Mouse (Mus musculus): ENCODE data around the gene Cspg5. TPM values are rescaled to one million over a fixed set of nuclear protein-coding genes. Genes with fewer than 3 reads are reported as not detected.
A peak's percentile ranks its signal among the peaks of the same experiment; 100 is the strongest.

Gene Cspg5
- polyA plus RNA-seq, 1 experiment from 2014 or later, result 3.1 TPM

DNA sequence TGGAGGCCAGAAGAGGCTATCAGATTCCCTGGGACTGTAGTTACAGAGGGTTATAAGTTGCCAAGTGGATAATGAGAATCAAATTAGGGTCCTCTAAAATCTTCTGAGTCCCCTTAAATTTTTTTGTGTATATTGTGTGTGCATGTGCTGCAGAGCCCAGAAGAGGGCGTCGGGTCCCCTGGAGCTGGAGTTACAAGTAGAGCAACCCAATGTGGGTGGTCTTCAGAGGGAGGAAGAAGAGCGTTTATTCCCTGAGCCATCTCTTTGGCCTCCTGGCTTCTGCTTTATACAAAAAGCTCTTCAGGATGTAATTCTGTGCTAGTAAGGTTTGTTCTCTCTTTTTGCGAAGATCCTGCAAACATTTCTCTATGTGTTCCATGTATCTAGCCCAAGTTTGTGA is 60.9 kb downstream of the Cspg5 start:
- ATAC-seq (replicated peaks; ENCODE audit: insufficient number of reproducible peaks, low FRiP score, low TSS enrichment, low read depth), result no peak
- WGBS, result 2% methylated on average over 4 of the region's 4 CpGs
- Histone ChIP-seq H3K9ac (replicated peaks; ENCODE audit: low read length) (peak overlapping the region; percentile 80), H3K36me3 (replicated peaks; ENCODE audit: control insufficient read depth, insufficient read depth, low read depth, low read length) (no peaks in the 10 kb centered on the region), H3K27ac (replicated peaks; ENCODE audit: low read depth, low read length) (peak overlapping the region; percentile 77), H3K4me3 (ENCODE audit: low read depth, low read length) (peak overlapping the region; percentile 52), H3K4me1 (ENCODE audit: control insufficient read depth, insufficient read depth, low read length) (no peaks in the 10 kb centered on the region), H3K4me2 (ENCODE audit: low read depth, low read length) (peak overlapping the region; percentile 53), H3K9me3 (replicated peaks; ENCODE audit: control insufficient read depth, low read length) (no peaks in the 10 kb centered on the region), H3K27me3 (ENCODE audit: control insufficient read depth, insufficient read depth, low read length) (no peaks in the 10 kb centered on the region)
- peak; percentile 74 for DNase-seq (ENCODE audit: low spot score)

DNA sequence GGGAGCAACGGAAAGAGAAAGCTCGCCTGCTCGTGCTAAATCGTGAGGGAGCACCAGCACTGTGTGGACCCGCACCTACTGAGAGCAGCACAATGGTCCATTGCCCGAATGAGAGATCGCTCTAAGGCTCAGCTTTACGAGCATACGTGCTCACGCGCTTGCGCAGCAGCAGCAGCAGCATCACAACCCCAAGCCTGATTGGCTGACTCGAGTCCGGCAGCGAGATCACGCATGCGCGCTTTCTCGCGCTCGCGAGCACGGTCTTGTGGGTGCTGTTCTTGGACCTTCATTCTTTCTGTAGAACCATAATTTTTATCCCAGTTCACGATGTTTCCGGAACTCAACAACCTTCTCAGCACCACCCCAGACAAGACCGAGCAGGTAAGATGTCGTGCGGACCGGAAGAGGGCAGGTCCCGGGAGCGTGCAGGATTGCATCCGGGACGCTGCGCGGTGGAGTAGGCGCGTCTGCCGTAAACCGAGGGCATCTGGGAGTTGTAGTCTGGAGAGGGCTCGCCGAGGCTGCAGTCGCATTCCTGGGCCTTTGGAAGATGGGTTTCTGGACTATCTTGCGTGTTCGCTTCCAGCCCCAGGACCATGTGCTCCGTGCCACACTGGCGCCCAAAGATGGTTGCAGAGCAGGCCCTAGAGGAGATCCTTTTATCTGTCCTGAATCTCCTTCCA is 61.5 kb downstream of the Cspg5 start, which contains the start of gene Elp6:
TSS of gene Elp6 (plus strand) at position 205 of the 683 bp plus-strand sequence.
- Histone ChIP-seq H3K4me3 (ENCODE audit: low read depth, low read length) (peak within 1 kb of the TSS; percentile 52), H3K4me2 (ENCODE audit: low read depth, low read length) (peak within 1 kb of the TSS; percentile 59), H3K36me3 (replicated peaks; ENCODE audit: control insufficient read depth, insufficient read depth, low read depth, low read length) (no peaks in the 10 kb centered on the region), H3K9me3 (replicated peaks; ENCODE audit: control insufficient read depth, low read length) (no peaks in the 10 kb centered on the region), H3K4me1 (ENCODE audit: control insufficient read depth, insufficient read depth, low read length) (no peaks in the 10 kb centered on the region), H3K9ac (replicated peaks; ENCODE audit: low read length) (peak within 1 kb of the TSS; percentile 80), H3K27me3 (ENCODE audit: control insufficient read depth, insufficient read depth, low read length) (no peaks in the 10 kb centered on the region), H3K27ac (replicated peaks; ENCODE audit: low read depth, low read length) (peak within 1 kb of the TSS; percentile 77)
- DNase-seq (ENCODE audit: low spot score), result peak; percentile 94
- peak; percentile 97 for ATAC-seq (replicated peaks; ENCODE audit: insufficient number of reproducible peaks, low FRiP score, low TSS enrichment, low read depth)
- WGBS, result under 1% methylated on average over 46 of the region's 46 CpGs

DNA sequence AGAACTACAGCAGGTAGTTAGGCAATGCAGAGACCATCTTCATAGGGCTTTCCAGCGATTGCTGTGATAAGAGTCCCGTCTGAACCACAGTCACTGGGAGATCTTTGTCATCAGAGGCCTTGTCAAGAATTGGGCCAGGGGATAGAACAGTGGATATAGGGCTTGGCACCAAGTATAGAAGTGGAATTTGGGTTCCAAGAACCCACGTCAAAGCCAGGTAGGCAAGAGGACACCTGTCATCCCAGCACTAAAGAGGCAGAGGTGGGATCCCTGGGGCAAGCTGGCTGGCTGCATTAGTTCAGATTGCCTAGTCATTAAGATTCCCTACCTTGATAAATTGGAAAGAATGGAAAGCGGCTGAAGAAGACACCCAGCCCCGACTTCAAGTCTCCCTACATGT is 62.8 kb downstream of the Cspg5 start:
- Histone ChIP-seq H3K36me3 (replicated peaks; ENCODE audit: control insufficient read depth, insufficient read depth, low read depth, low read length) (no peaks in the 10 kb centered on the region; the same call in 1 of the 2 replicates), H3K27ac (replicated peaks; ENCODE audit: low read depth, low read length) (no peak overlapping the region), H3K27me3 (ENCODE audit: control insufficient read depth, insufficient read depth, low read length) (no peaks in the 10 kb centered on the region), H3K4me1 (ENCODE audit: control insufficient read depth, insufficient read depth, low read length) (no peaks in the 10 kb centered on the region), H3K4me3 (ENCODE audit: low read depth, low read length) (no peak overlapping the region), H3K9me3 (replicated peaks; ENCODE audit: control insufficient read depth, low read length) (no peaks in the 10 kb centered on the region), H3K4me2 (ENCODE audit: low read depth, low read length) (no peak overlapping the region), H3K9ac (replicated peaks; ENCODE audit: low read length) (no peak overlapping the region)
- WGBS, result 90% methylated on average over 5 of the region's 5 CpGs
- no peak for ATAC-seq (replicated peaks; ENCODE audit: insufficient number of reproducible peaks, low FRiP score, low TSS enrichment, low read depth)
- DNase-seq (ENCODE audit: low spot score), result no peak

Small RNA genes lying within 50 kb of the gene (microRNA-seq; reads per million reads assigned to microRNA genes)
- gene Mir6236 (ENCODE audit: borderline number of aligned reads), result 190 reads per million, percentile 51 among the genes with 10 or more reads in this experiment

Other genes with a start within 250 kb of the Cspg5 start
- gene Smarcc1, start 126.1 kb upstream of the Cspg5 start, polyA plus RNA-seq (2014; fragmentation: Nextera tagmentation; extraction: Ambion mirVana), result 190 and 193 TPM in 2 replicates
- gene Dhx30, start 126.0 kb upstream of the Cspg5 start, polyA plus RNA-seq (2014; fragmentation: Nextera tagmentation; extraction: Ambion mirVana), result 161 and 171 TPM in 2 replicates
- 35.1 and 37.7 TPM in 2 replicates for gene Elp6, start 61.4 kb downstream of the Cspg5 start, polyA plus RNA-seq (2014; fragmentation: Nextera tagmentation; extraction: Ambion mirVana)
- 23.2 and 23.6 TPM in 2 replicates for gene Scap, start 89.5 kb downstream of the Cspg5 start, polyA plus RNA-seq (2014; fragmentation: Nextera tagmentation; extraction: Ambion mirVana)
- gene Ptpn23, start 164.4 kb downstream of the Cspg5 start, polyA plus RNA-seq (2014; fragmentation: Nextera tagmentation; extraction: Ambion mirVana), result 11.0 and 14.6 TPM in 2 replicates
- 1.5 and 2.3 TPM in 2 replicates for gene Ngp, start 176.0 kb downstream of the Cspg5 start, polyA plus RNA-seq (2014; fragmentation: Nextera tagmentation; extraction: Ambion mirVana)
- 7.4 and 7.5 TPM in 2 replicates for gene Klhl18, start 232.9 kb downstream of the Cspg5 start, polyA plus RNA-seq (2014; fragmentation: Nextera tagmentation; extraction: Ambion mirVana)
- 0.59 and 1.2 TPM in 2 replicates for gene Kif9, start 233.2 kb downstream of the Cspg5 start, polyA plus RNA-seq (2014; fragmentation: Nextera tagmentation; extraction: Ambion mirVana)